Mouse (Mus musculus): Measurements from ENCODE around the gene Pes1. TPM values are rescaled to one million over a fixed set of nuclear protein-coding genes. Genes with fewer than 3 reads are reported as not detected.

Gene Pes1
- polyA plus RNA-seq, 1 experiment = 17.8 TPM

DNA sequence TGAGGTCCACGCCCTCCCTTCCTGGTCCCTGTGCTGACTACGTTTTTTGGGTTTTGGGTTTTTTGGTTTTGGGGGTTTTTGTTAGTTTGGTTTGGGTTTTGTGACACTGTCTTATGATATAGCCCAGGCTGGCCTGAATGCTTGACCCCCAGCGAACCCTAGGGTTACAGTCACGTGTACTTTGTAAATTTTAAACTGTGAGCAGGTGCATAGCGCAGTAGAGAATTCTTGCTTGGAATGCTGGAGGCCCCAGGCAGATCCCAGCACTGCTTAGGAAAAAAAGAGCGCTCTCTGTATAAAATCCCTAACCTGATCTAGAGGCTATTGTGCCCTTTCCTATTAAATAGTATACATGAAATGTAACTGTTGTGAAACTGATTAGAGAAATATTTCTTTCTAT, 29.4 kb downstream of the Pes1 start:
- WGBS = 73% methylated on average over 6 of the region's 6 CpGs
- no peaks in the 10 kb centered on the region for H3K27me3 ChIP-seq (ENCODE audit: control insufficient read depth, insufficient read depth, low read length)
- peaks cover 6% of the 10 kb centered on the region; the same call in 1 of the 2 replicates for H3K4me1 ChIP-seq (ENCODE audit: control insufficient read depth, insufficient read depth, insufficient read length, low read length)
- TF ChIP-seq POLR2A (IDR thresholded peaks at IDR 0.05; ENCODE audit: low read depth, low read length) = no peak
- no peak for TF ChIP-seq CTCF (IDR thresholded peaks at IDR 0.05; ENCODE audit: extremely low read depth, insufficient read length, insufficient replicate concordance, low read depth, low read length)
- H3K4me3 ChIP-seq (ENCODE audit: low read depth, low read length) = no peak overlapping the region
- H3K27ac ChIP-seq (ENCODE audit: insufficient read depth, low read depth, low read length) = no peak overlapping the region
- H3K36me3 ChIP-seq (ENCODE audit: control insufficient read depth, insufficient read depth, low read length) = peaks cover 12% of the 10 kb centered on the region

DNA sequence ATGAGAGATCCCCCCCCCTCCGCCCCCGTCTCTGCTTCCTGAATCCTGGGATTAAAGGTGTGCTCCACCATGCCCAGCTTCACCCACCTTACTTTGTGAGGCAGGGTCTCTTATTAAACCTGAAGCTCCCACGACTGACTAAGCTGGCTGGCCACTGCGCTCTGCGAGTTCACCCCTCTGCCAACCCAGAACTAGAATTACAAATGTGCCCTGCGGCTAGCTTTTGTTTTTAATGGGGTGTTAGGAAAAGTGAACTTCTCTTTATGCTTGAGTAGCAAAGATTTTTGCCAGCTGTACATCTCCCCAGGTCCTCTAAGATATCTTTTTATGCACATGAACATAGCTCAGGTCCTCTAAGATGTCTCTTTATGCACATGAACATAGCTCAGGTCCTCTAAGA, 30.1 kb downstream of the Pes1 start:
- Histone ChIP-seq H3K27me3 (ENCODE audit: control insufficient read depth, insufficient read depth, low read length) (no peaks in the 10 kb centered on the region), H3K4me1 (ENCODE audit: control insufficient read depth, insufficient read depth, insufficient read length, low read length) (peaks cover 3% of the 10 kb centered on the region; the same call in 1 of the 2 replicates), H3K36me3 (ENCODE audit: control insufficient read depth, insufficient read depth, low read length) (peaks cover 20% of the 10 kb centered on the region), H3K27ac (ENCODE audit: insufficient read depth, low read depth, low read length) (no peak overlapping the region), H3K4me3 (ENCODE audit: low read depth, low read length) (no peak overlapping the region)
- 92% methylated on average over 6 of the region's 6 CpGs for WGBS
- no peak for TF ChIP-seq CTCF (IDR thresholded peaks at IDR 0.05; ENCODE audit: extremely low read depth, insufficient read length, insufficient replicate concordance, low read depth, low read length)
- TF ChIP-seq POLR2A (IDR thresholded peaks at IDR 0.05; ENCODE audit: low read depth, low read length) = no peak

DNA sequence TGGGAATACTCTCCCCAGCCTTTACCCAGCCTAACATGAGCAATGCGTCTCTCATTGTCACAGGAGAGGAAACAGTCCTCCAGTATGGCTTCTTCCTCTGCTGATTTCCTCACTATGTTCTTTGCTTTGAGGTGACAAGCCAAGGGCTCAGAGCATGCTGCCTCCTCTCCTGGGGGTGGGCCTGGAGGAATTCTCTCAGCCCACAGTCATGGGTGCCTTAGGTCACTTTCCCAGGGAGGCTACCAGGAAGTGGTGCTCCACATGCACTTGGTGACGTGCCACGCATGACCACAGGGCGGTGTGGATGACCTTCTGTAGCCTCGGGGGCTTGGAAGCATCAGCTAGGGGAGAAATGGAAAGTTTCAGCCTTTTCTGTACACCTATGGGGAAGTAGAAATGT, 31.7 kb downstream of the Pes1 start:
- 78% methylated on average over 5 of the region's 5 CpGs for WGBS
- Histone ChIP-seq H3K36me3 (ENCODE audit: control insufficient read depth, insufficient read depth, low read length) (peaks cover 23% of the 10 kb centered on the region), H3K27me3 (ENCODE audit: control insufficient read depth, insufficient read depth, low read length) (no peaks in the 10 kb centered on the region), H3K27ac (ENCODE audit: insufficient read depth, low read depth, low read length) (no peak overlapping the region), H3K4me1 (ENCODE audit: control insufficient read depth, insufficient read depth, insufficient read length, low read length) (no peaks in the 10 kb centered on the region), H3K4me3 (ENCODE audit: low read depth, low read length) (no peak overlapping the region)
- TF ChIP-seq CTCF (IDR thresholded peaks at IDR 0.05; ENCODE audit: extremely low read depth, insufficient read length, insufficient replicate concordance, low read depth, low read length) (no peak), POLR2A (IDR thresholded peaks at IDR 0.05; ENCODE audit: low read depth, low read length) (no peak)

DNA sequence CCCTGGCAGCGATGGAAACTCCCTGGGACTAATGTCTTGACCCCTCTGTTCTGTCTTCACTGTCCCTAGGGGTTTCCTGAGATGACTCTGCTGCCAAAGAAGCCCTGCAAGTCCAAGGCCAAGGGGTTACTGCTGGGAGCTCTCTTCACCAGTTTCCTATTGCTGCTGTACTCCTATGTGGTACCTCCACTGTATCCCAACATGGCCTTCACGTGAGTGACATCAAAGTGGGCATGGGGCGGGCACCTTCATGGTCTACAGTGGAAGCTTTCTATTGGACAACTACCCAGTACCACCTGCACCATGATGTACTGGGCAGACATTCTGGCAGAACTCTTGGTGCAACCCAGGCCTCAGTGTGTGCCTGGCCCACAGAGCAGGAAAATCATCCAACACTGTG, 33.1 kb downstream of the Pes1 start:
- 87% methylated on average over 3 of the region's 3 CpGs for WGBS
- TF ChIP-seq CTCF (IDR thresholded peaks at IDR 0.05; ENCODE audit: extremely low read depth, insufficient read length, insufficient replicate concordance, low read depth, low read length) (no peak), POLR2A (IDR thresholded peaks at IDR 0.05; ENCODE audit: low read depth, low read length) (no peak)

DNA sequence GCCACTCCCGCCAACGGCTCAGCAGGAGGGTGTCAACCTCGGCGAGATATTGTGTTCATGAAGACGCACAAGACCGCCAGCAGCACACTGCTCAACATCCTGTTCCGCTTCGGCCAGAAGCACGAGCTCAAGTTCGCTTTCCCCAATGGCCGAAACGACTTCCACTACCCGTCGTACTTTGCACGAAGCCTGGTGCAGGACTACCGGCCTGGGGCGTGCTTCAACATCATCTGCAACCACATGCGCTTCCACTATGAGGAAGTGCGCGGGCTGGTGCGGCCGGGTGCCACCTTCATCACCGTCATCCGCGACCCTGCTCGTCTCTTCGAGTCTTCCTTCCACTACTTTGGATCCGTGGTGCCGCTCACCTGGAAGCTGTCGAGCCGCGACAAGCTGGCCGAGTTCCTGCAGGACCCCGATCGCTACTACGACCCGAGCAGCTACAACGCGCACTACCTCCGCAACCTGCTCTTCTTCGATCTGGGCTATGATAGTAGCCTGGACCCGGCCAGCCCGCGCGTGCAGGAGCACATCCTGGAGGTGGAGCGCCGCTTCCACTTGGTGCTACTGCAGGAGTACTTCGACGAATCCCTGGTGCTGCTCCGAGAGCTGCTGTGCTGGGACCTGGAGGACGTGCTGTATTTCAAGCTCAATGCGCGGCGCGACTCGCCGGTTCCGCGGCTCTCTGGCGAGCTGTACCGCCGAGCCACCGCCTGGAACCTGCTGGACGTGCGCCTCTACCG, 34.4 kb downstream of the Pes1 start:
- 66% methylated on average over 66 of the region's 66 CpGs for WGBS
- TF ChIP-seq POLR2A (IDR thresholded peaks at IDR 0.05; ENCODE audit: low read depth, low read length) (no peak), CTCF (IDR thresholded peaks at IDR 0.05; ENCODE audit: extremely low read depth, insufficient read length, insufficient replicate concordance, low read depth, low read length) (no peak)

More for the DNA sequence above, 33.1 kb downstream of the Pes1 start:
- Histone ChIP-seq H3K4me3 (ENCODE audit: low read depth, low read length) (no peak overlapping the region), H3K36me3 (ENCODE audit: control insufficient read depth, insufficient read depth, low read length) (peaks cover 23% of the 10 kb centered on the region), H3K4me1 (ENCODE audit: control insufficient read depth, insufficient read depth, insufficient read length, low read length) (no peaks in the 10 kb centered on the region), H3K27me3 (ENCODE audit: control insufficient read depth, insufficient read depth, low read length) (no peaks in the 10 kb centered on the region), H3K27ac (ENCODE audit: insufficient read depth, low read depth, low read length) (no peak overlapping the region)

DNA sequence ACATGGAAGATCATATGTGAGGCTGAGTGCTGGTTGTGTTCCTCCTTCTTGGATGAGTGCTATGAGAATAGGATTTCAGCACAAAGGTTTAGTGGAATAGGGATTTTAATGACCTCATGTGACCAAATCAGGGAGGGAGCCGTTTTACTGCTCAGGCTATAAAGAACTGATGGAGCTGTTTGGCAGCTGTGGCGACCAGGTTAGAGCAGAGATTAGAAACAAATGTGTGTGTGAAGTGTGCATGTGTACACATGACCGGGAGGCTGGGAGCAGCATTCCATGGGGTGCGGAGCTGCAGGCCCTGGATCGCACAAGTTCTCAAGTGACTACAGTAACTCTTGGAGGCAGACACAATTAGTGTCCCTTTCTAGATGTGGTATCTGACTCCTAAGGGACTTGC, 35.8 kb downstream of the Pes1 start:
- Histone ChIP-seq H3K4me1 (ENCODE audit: control insufficient read depth, insufficient read depth, insufficient read length, low read length) (no peaks in the 10 kb centered on the region), H3K36me3 (ENCODE audit: control insufficient read depth, insufficient read depth, low read length) (peaks cover 23% of the 10 kb centered on the region), H3K27me3 (ENCODE audit: control insufficient read depth, insufficient read depth, low read length) (no peaks in the 10 kb centered on the region), H3K4me3 (ENCODE audit: low read depth, low read length) (no peak overlapping the region), H3K27ac (ENCODE audit: insufficient read depth, low read depth, low read length) (no peak overlapping the region)
- no peak for TF ChIP-seq CTCF (IDR thresholded peaks at IDR 0.05; ENCODE audit: extremely low read depth, insufficient read length, insufficient replicate concordance, low read depth, low read length)
- TF ChIP-seq POLR2A (IDR thresholded peaks at IDR 0.05; ENCODE audit: low read depth, low read length) = no peak
- WGBS = 37% methylated on average over 5 of the region's 5 CpGs

More for the DNA sequence above, 34.4 kb downstream of the Pes1 start:
- Histone ChIP-seq H3K36me3 (ENCODE audit: control insufficient read depth, insufficient read depth, low read length) (peaks cover 23% of the 10 kb centered on the region), H3K4me1 (ENCODE audit: control insufficient read depth, insufficient read depth, insufficient read length, low read length) (no peaks in the 10 kb centered on the region), H3K4me3 (ENCODE audit: low read depth, low read length) (peak overlapping the region; percentile 37), H3K27me3 (ENCODE audit: control insufficient read depth, insufficient read depth, low read length) (no peaks in the 10 kb centered on the region), H3K27ac (ENCODE audit: insufficient read depth, low read depth, low read length) (no peak overlapping the region)

DNA sequence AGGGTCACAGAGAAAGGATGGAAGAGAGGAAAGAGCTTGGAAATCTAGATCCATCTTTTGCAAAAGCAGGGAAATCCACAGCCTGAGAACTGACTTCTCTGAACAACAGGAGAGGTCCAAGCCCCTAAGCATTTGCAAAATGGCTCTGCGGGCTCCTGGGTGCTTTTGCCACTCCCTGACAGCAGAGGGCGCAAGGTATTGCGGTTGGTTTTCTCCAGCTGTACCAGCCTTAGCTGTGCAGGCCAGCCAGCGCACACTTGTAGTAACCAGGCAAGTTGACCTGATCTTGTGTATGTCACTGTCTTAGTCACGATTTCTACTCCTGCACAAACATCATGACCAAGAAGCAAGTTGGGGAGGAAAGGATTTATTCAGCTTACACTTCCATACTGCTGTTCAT, 37.8 kb downstream of the Pes1 start:
- H3K4me1 ChIP-seq (ENCODE audit: control insufficient read depth, insufficient read depth, insufficient read length, low read length) = no peaks in the 10 kb centered on the region
- peaks cover 23% of the 10 kb centered on the region for H3K36me3 ChIP-seq (ENCODE audit: control insufficient read depth, insufficient read depth, low read length)
- WGBS = 7% methylated on average over 5 of the region's 5 CpGs
- peak; percentile 84 for TF ChIP-seq CTCF (IDR thresholded peaks at IDR 0.05; ENCODE audit: extremely low read depth, insufficient read length, insufficient replicate concordance, low read depth, low read length)
- no peak for TF ChIP-seq POLR2A (IDR thresholded peaks at IDR 0.05; ENCODE audit: low read depth, low read length)
- no peaks in the 10 kb centered on the region for H3K27me3 ChIP-seq (ENCODE audit: control insufficient read depth, insufficient read depth, low read length)
- no peak overlapping the region for H3K4me3 ChIP-seq (ENCODE audit: low read depth, low read length)
- no peak overlapping the region for H3K27ac ChIP-seq (ENCODE audit: insufficient read depth, low read depth, low read length)

Measured in small intestine, adult 2 months (tissue).